Mouse (Mus musculus) liver, embryonic 16.5 days (tissue): ENCODE results near the gene Zbtb1. TPM values are rescaled to one million over a fixed set of nuclear protein-coding genes. Genes with fewer than 3 reads are reported as not detected.

Experiments used
- ATAC-seq: fragments of 200-750 bp; cut with Nextera tagmentation; 2 replicates; pipeline ENCODE4 v1.8.0; 2017; ENCODE audit warnings: low read depth, mild to moderate bottlenecking, moderate number of reproducible peaks, moderate library complexity
- H3K27ac ChIP-seq: fragments of 300-500 bp; sonication (generic); 2 replicates; pipeline ENCODE4 v1.5.1; 2014; ENCODE audit warnings: mild to moderate bottlenecking, low read length
- H3K27me3 ChIP-seq: fragments of 300-500 bp; sonication (generic); 2 replicates; pipeline ENCODE4 v1.6.1; 2014; ENCODE audit warnings: low read depth, low read length, mixed read lengths; ENCODE audit not compliant: control insufficient read depth, insufficient read depth
- H3K36me3 ChIP-seq: fragments of 300-500 bp; sonication (generic); 2 replicates; pipeline ENCODE4 v1.6.1; 2014; ENCODE audit warnings: mild to moderate bottlenecking; ENCODE audit not compliant: control insufficient read depth, insufficient read depth
- H3K4me1 ChIP-seq: fragments of 300-500 bp; sonication (generic); 2 replicates; pipeline ENCODE4 v1.6.1; 2014; ENCODE audit warnings: low read depth, low read length, mixed read lengths; ENCODE audit not compliant: control insufficient read depth
- H3K4me2 ChIP-seq: fragments of 300-500 bp; sonication (generic); 2 replicates; pipeline ENCODE4 v1.6.1; 2014; ENCODE audit warnings: low read depth, low read length, mixed read lengths
- H3K4me3 ChIP-seq: fragments of 300-500 bp; sonication (generic); 2 replicates; pipeline ENCODE4 v1.5.1; 2014; ENCODE audit warnings: low read depth, mild to moderate bottlenecking, low read length
- H3K9ac ChIP-seq: fragments of 300-500 bp; sonication (generic); 2 replicates; pipeline ENCODE4 v1.6.1; 2014; ENCODE audit warnings: low read depth, low read length
- H3K9me3 ChIP-seq: fragments of 300-500 bp; sonication (generic); replicated peaks from 2 replicates; pipeline ENCODE4 v1.6.1; 2016; ENCODE audit warnings: low read length; ENCODE audit not compliant: control insufficient read depth
- WGBS: fragments of 180-500 bp; shearing (Covaris S2); extraction: QIAGEN DNeasy Blood & Tissue Kit; methylation state at CpG from one replicate; pipeline ENCODE4 v1.1.7; 2014; ENCODE audit not compliant: insufficient replicate concordance; 5-methylcytosine and 5-hydroxymethylcytosine counted together
- polyA plus RNA-seq: library from polyadenylated mRNA; unstranded; fragments of >200 nt; fragmentation: Nextera tagmentation; extraction: Ambion mirVana; gene quantifications from 2 replicates; pipeline ENCODE4 v1.2.1, GENCODE M21; 2015

Gene Zbtb1
- polyA plus RNA-seq, 1 experiment from 2014 or later, result 2.9 TPM

GRCm38 (mm10) chr12:76375506-76375905 lies 5.4 kb downstream of the Zbtb1 start:
- H3K4me2 ChIP-seq, result peak overlapping the region; percentile 45
- H3K4me3 ChIP-seq, result peak overlapping the region; percentile 23; the same call in 1 of the 2 replicates
- peaks cover 62% of the 10 kb centered on the region for H3K4me1 ChIP-seq
- ATAC-seq, result peak; percentile 70
- WGBS, result 27% methylated on average over 3 of the region's 3 CpGs
- H3K36me3 ChIP-seq, result no peaks in the 10 kb centered on the region
- no peaks in the 10 kb centered on the region for H3K27me3 ChIP-seq
- peak overlapping the region; percentile 29 for H3K27ac ChIP-seq
- no peak overlapping the region for H3K9ac ChIP-seq
- H3K9me3 ChIP-seq, result no peaks in the 10 kb centered on the region

- H3K36me3 ChIP-seq, result no peaks in the 10 kb centered on the region
- no peak overlapping the region for H3K9ac ChIP-seq
- H3K4me2 ChIP-seq, result peak overlapping the region; percentile 31
- H3K4me3 ChIP-seq, result no peak overlapping the region
- ATAC-seq, result no peak
- WGBS, result 14% methylated on average over 7 of the region's 7 CpGs
- H3K9me3 ChIP-seq, result no peaks in the 10 kb centered on the region
- no peak overlapping the region for H3K27ac ChIP-seq
- no peaks in the 10 kb centered on the region for H3K27me3 ChIP-seq
- H3K4me1 ChIP-seq, result peaks cover 60% of the 10 kb centered on the region
Observed at GRCm38 (mm10) chr12:76376649-76377048, 6.6 kb downstream of the Zbtb1 start.

- Histone ChIP-seq H3K4me1 (peaks cover 56% of the 10 kb centered on the region), H3K4me2 (peak overlapping the region; percentile 31), H3K27ac (no peak overlapping the region), H3K9me3 (no peaks in the 10 kb centered on the region), H3K4me3 (no peak overlapping the region), H3K9ac (no peak overlapping the region), H3K27me3 (no peaks in the 10 kb centered on the region), H3K36me3 (no peaks in the 10 kb centered on the region)
- ATAC-seq, result no peak
- WGBS, result 77% methylated on average over 6 of the region's 6 CpGs
Observed at GRCm38 (mm10) chr12:76377059-76377458, 7.0 kb downstream of the Zbtb1 start.

GRCm38 (mm10) chr12:76377726-76378125 lies 7.7 kb downstream of the Zbtb1 start:
- H3K27me3 ChIP-seq, result no peaks in the 10 kb centered on the region
- H3K4me3 ChIP-seq, result no peak overlapping the region
- no peak for ATAC-seq
- no peak overlapping the region for H3K4me2 ChIP-seq
- H3K9me3 ChIP-seq, result no peaks in the 10 kb centered on the region
- H3K27ac ChIP-seq, result no peak overlapping the region
- H3K4me1 ChIP-seq, result peaks cover 49% of the 10 kb centered on the region
- no peaks in the 10 kb centered on the region for H3K36me3 ChIP-seq
- WGBS, result 91% methylated on average over 3 of the region's 3 CpGs
- H3K9ac ChIP-seq, result no peak overlapping the region

- H3K4me3 ChIP-seq, result no peak overlapping the region
- no peaks in the 10 kb centered on the region for H3K9me3 ChIP-seq
- no peak for ATAC-seq
- H3K9ac ChIP-seq, result no peak overlapping the region
- peaks cover 45% of the 10 kb centered on the region for H3K4me1 ChIP-seq
- no peaks in the 10 kb centered on the region for H3K27me3 ChIP-seq
- H3K4me2 ChIP-seq, result no peak overlapping the region
- no peaks in the 10 kb centered on the region for H3K36me3 ChIP-seq
- 78% methylated on average over 5 of the region's 5 CpGs for WGBS
- H3K27ac ChIP-seq, result no peak overlapping the region
Observed at GRCm38 (mm10) chr12:76378556-76378955, 8.5 kb downstream of the Zbtb1 start.

GRCm38 (mm10) chr12:76380151-76380550 lies 10.1 kb downstream of the Zbtb1 start:
- Histone ChIP-seq H3K4me3 (no peak overlapping the region), H3K4me2 (no peak overlapping the region), H3K36me3 (peaks cover 2% of the 10 kb centered on the region; the same call in 1 of the 2 replicates), H3K27ac (no peak overlapping the region), H3K9ac (no peak overlapping the region), H3K9me3 (no peaks in the 10 kb centered on the region), H3K27me3 (no peaks in the 10 kb centered on the region), H3K4me1 (peaks cover 32% of the 10 kb centered on the region)
- ATAC-seq, result no peak
- 64% methylated on average over 7 of the region's 7 CpGs for WGBS

GRCm38 (mm10) chr12:76385342-76385741 lies 15.3 kb downstream of the Zbtb1 start:
- Histone ChIP-seq H3K36me3 (peaks cover 22% of the 10 kb centered on the region), H3K4me1 (no peaks in the 10 kb centered on the region; the same call in none of the 2 replicates), H3K4me3 (no peak overlapping the region), H3K27me3 (no peaks in the 10 kb centered on the region), H3K9me3 (no peaks in the 10 kb centered on the region), H3K4me2 (no peak overlapping the region), H3K27ac (no peak overlapping the region), H3K9ac (no peak overlapping the region)
- ATAC-seq, result no peak
- WGBS, result 86% methylated on average over 8 of the region's 8 CpGs

GRCm38 (mm10) chr12:76388794-76389193 lies 18.7 kb downstream of the Zbtb1 start:
- Histone ChIP-seq H3K36me3 (peaks cover 22% of the 10 kb centered on the region), H3K4me2 (no peak overlapping the region), H3K4me1 (peaks cover 7% of the 10 kb centered on the region), H3K27ac (no peak overlapping the region), H3K9me3 (no peaks in the 10 kb centered on the region), H3K4me3 (no peak overlapping the region), H3K27me3 (no peaks in the 10 kb centered on the region), H3K9ac (no peak overlapping the region)
- WGBS, result 77% methylated on average over 11 of the region's 11 CpGs
- no peak for ATAC-seq

GRCm38 (mm10) chr12:76391595-76392271 lies 21.7 kb downstream of the Zbtb1 start:
- ATAC-seq, result peak; percentile 86
- H3K4me2 ChIP-seq, result peak overlapping the region; percentile 2; the same call in 1 of the 2 replicates
- H3K36me3 ChIP-seq, result peaks cover 5% of the 10 kb centered on the region
- no peak overlapping the region for H3K4me3 ChIP-seq
- WGBS, result 31% methylated on average over 3 of the region's 3 CpGs
- H3K27ac ChIP-seq, result peak overlapping the region; percentile 12; the same call in 1 of the 2 replicates
- H3K9me3 ChIP-seq, result no peaks in the 10 kb centered on the region
- peaks cover 7% of the 10 kb centered on the region for H3K4me1 ChIP-seq
- H3K27me3 ChIP-seq, result no peaks in the 10 kb centered on the region
- H3K9ac ChIP-seq, result no peak overlapping the region
